Mouse (Mus musculus) kidney, adult 18-20 months (tissue): ENCODE results near the gene Cnot8.
A peak's percentile ranks its signal among the peaks of the same experiment; 100 is the strongest.
"Not testable (repeated sequence)": the region's sequence is repeated elsewhere in the genome, so short reads cannot be mapped to it uniquely, and the experiment has no call there.

ENCODE experiments used
- DNase-seq: peaks from one replicate; pipeline ENCODE4 v3.0.0; 2021

Cnot8 gene

DNA sequence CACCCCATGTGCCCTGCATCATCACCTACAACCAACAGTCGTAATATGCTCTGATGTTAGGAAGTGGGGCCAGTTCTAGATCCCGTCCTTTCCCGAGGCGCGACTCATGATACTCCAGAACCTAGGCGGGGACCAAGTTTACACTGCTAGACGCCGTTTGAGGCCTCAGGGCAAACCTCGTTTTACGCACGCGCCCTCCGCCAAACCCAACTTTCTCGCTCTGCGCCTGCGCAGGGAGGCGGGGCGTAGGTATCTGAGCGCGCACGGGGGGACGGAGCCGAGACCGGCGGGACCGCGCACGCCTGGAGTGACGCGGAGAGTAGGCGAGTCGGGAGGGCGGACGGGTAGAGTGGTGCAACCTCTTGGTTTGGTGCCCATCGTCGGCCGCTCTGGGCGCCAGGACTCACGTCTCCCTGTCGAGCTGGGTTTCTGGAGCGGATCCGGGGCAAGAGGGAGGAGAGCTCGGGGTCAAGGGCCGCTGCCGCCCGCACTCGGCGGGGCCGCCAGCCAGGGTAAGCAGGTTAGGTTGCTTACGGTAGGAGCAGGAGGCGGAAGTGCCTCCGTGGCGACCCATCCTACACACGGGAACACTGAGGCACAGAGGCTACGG lies at the start of gene Cnot8:
Gene Cnot8 (plus strand): TSS at position 457 of the 610 bp plus-strand sequence.
- DNase-seq, result peak; percentile 99

DNA sequence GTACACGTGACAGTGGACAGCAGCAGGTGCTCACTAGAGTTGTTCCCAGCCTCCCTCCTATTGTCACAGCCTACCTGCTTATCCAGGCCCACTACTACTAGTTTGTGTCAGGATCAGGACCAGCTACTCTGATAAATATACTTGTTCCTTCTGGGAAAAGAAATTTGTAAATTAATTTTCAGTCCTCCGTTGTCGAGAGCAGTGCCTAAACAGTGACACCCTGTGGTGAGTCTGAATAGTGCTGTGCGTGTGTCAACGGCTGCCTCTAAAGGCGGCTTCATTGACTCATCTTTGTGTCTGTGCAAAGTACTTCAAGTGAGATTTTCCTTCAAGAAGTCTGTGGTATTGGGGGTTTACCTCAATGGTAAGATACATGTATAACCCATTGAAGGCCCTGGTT lies 46.5 kb upstream of the Cnot8 start:
- DNase-seq, result peak; percentile 40

GRCm38 (mm10) chr11:58059752-58060151 lies 44.2 kb upstream of the Cnot8 start:
- not testable (repeated sequence) for DNase-seq

GRCm38 (mm10) chr11:58061218-58061617 lies 42.7 kb upstream of the Cnot8 start:
- not testable (repeated sequence) for DNase-seq

- DNase-seq, result no peak
These were observed 41.4 kb upstream of the Cnot8 start for GRCm38 (mm10) chr11:58062586-58062985.

GRCm38 (mm10) chr11:58065025-58065424 lies 38.9 kb upstream of the Cnot8 start:
- no peak for DNase-seq

DNA sequence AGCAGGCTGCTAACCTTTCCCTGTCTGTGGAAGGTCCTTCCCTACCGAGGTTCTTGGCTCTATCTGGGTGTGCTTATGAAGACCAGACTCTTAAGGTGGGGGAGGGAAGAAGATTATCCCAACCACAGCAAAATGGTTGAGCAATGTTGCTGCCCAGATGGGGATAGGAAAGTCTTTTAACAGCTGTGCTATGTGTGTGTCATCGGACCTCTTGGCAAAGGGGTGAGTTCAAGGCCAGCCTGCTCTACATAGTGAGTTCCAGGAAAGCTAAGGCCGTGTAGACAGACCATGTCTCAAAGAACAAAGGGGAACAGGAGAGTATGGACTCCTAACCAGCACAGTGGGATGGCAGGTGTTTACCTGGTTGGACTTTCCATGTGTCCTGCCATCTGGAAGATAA lies 31.0 kb upstream of the Cnot8 start:
- DNase-seq, result no peak

GRCm38 (mm10) chr11:58077270-58077669 lies 26.7 kb upstream of the Cnot8 start:
- DNase-seq, result no peak

DNA sequence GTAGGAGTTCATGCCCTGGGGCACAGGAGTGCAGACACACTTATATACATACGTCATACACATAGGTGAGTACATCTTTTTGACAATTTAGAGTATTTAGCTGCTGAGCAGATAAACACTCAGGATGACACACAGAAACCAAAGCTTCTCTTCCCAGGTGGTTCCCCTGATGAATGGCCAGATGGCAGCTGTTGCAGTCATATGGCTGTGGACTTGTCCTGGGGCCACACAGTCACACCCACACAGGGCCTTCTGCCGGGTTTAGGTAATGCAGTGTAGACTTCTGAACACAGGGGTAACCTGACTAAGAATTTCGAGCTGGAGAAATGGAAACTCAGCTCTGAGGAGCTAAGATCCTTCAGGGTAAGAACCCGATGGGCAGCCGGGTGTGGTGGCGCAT lies 22.2 kb upstream of the Cnot8 start:
- no peak for DNase-seq

- DNase-seq, result no peak
These were observed 11.4 kb upstream of the Cnot8 start for GRCm38 (mm10) chr11:58092541-58092940.

GRCm38 (mm10) chr11:58093021-58093528 lies 10.9 kb upstream of the Cnot8 start, which contains the start of gene Gm12248:
TSS of gene Gm12248 (minus strand) at chr11:58093134.
- peak; percentile 33 for DNase-seq

GRCm38 (mm10) chr11:58094766-58095165 lies 9.2 kb upstream of the Cnot8 start:
- no peak for DNase-seq

DNA sequence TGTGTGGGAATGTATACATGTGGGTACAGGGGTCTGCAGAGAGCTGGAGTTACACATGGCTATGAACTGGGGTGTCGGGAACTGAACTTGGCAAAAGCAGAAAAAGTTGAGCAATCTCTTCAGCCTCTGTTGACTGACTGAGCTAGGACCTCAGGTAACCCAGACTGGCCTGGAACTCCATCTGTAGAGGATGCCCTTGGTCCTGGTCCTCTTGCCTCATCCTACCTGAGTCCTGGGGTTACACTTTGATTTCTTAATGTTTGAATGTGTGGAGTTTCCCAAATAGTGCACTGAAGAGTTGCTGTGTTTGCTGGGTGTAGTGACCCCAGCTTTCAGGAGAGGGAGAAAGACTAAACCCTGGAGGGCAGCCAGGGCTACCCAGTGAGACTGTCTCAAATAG lies 8.4 kb upstream of the Cnot8 start:
- DNase-seq, result no peak

DNA sequence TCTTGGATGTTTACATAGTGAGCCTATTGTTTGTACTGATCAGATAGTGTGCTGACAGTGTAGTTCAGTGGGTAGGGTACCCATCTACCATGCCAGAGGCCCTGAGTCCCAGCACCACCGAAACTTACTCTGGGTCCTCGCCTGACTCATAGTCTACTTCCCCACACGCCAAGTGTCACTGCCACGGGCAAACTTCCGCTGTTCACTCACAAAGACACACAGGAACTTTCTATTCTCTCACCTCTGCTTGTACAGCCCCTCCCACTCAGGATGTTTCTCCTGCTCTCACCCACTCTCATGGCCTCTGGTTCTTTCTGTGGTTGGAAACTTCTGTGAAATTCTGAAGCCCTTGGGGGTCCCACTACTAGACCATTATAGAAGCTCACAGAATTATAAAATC lies 7.8 kb upstream of the Cnot8 start:
- DNase-seq, result no peak

GRCm38 (mm10) chr11:58096821-58097620 lies 6.9 kb upstream of the Cnot8 start:
- no peak for DNase-seq

GRCm38 (mm10) chr11:58097621-58098365 lies 6.2 kb upstream of the Cnot8 start:
- DNase-seq, result peak; percentile 44

- DNase-seq, result not testable (repeated sequence)
These were observed 5.6 kb upstream of the Cnot8 start for GRCm38 (mm10) chr11:58098366-58098720.

- DNase-seq, result no peak
These were observed 3.9 kb upstream of the Cnot8 start for GRCm38 (mm10) chr11:58100006-58100405.

DNA sequence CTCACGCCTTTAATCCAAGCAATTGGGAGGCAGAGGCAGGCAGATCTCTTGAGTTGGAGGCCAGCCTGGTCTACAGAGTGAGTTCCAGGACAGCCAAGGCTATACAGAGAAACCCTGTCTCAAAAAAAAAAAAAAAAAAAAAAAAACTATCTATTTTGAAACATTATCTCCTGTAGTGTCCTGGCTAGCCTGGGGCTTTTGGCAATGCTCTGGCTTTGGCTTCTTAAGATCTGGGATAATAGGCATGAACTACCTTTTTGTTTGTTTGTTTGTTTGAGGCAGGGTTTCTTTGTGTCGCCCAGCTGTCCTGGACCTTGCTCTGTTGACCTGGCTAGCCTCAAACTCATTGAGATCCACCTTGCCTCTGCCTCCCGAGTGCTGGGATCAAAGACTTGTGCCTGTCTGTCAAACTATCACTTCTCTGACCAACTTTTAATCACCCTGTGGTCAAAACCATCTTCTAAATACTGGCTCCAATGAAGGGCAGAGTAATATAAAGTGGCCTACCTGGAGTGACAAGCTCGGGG lies 2.7 kb upstream of the Cnot8 start:
- no peak for DNase-seq

GRCm38 (mm10) chr11:58102146-58102545 lies 1.8 kb upstream of the Cnot8 start:
- no peak for DNase-seq

DNA sequence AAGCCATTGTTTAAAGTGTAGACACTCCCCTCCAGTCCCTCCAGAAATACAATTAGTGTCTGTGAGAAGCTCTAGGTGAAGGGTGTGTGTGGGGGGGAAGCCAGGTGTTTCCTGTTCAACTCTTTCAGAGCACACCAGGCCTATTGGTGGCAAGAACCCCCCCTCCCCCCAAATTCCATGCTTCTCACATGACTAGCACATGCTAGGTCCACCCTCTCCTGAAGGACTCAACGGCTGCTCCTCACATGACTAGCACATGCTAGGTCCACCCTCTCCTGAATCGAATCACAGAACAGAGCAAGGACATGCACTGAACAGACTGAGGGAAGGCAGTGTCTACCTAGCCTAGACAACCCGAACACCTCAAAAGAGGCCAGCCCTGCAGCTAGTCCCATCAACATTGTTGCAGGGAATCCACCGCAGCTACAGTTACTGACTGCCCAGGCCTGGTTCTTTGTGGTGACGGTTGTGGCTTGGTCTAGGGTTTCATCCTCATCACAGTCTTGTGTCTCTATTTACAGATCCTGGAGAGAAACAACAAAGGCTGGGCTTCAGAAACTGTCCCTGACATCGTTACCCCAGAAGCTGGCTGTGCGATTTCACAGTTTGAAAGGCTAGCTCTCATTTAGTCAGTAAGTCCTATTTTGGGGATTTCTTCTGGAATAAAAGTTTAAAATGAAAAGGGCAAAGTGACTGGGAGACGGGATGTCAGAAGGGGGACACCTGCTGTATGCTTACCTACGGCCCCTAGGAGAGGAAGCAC lies 1.2 kb upstream of the Cnot8 start:
- no peak for DNase-seq

- no peak for DNase-seq
These were observed 654 bp upstream of the Cnot8 start for GRCm38 (mm10) chr11:58103344-58103653.

DNA sequence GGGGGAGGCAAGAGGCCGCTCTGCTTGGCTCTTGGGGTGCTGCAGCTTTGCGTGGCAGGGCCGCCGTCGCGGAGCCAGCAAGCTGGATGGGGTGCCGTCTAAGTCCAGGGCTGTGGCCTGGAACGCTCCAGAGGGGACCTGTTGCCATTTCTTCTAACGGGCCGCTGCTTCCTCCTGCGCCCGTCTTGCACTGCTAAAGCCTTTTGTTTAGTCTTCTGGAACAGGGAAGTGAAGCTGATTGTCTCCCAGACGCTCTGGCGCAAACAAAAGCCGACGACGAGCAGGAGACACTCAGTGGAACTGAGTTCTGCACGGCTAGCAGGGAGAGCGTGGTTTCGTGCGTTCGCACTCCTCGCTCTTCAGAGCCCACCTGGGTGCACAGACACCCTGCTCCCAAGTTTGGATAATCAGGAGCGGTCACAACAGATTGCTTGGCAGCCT lies 418 bp downstream of the Cnot8 start:
- DNase-seq, result no peak
